Mouse (Mus musculus) cerebellum, adult 2 months (tissue): ENCODE measurements around the gene Ino80d. TPM values are rescaled to one million over a fixed set of nuclear protein-coding genes. Genes with fewer than 3 reads are reported as not detected.

ENCODE experiments used
- DNase-seq, 2 experiments: peaks; one replicate each; pipeline ENCODE4 v3.0.0; 2021
- H3K27ac ChIP-seq: fragments of 200-500 bp; 2 replicates; pipeline ENCODE4 v1.5.1; 2012; ENCODE audit warnings: low read length, control low read depth, inconsistent platforms; ENCODE audit not compliant: insufficient read depth
- H3K27me3 ChIP-seq: fragments of 200-500 bp; 2 replicates; pipeline ENCODE4 v1.6.1; 2012; ENCODE audit warnings: inconsistent platforms, mild to moderate bottlenecking, low read length, moderate library complexity; ENCODE audit not compliant: control insufficient read depth, insufficient read depth
- H3K4me1 ChIP-seq: fragments of 200-500 bp; 2 replicates; pipeline ENCODE4 v1.6.1; 2011; ENCODE audit warnings: low read length; ENCODE audit not compliant: control insufficient read depth, insufficient read depth
- H3K4me3 ChIP-seq: fragments of 200-500 bp; replicated peaks from 2 replicates; pipeline ENCODE3; 2011; ENCODE audit warnings: mild to moderate bottlenecking, low read depth, low read length, control low read depth; ENCODE audit not compliant: insufficient read depth
- CTCF ChIP-seq: fragments of 200-500 bp; IDR thresholded peaks from 2 replicates; pipeline ENCODE4 v1.5.1; 2011; ENCODE audit warnings: low read depth, mild to moderate bottlenecking, control low read depth, low read length, moderate library complexity, borderline replicate concordance; ENCODE audit not compliant: insufficient read depth
- POLR2A ChIP-seq: fragments of 200-500 bp; IDR thresholded peaks from 2 replicates; pipeline ENCODE4 v1.6.1; 2011; ENCODE audit warnings: low read length, control low read depth, borderline replicate concordance; ENCODE audit not compliant: insufficient read depth
- WGBS: fragments of 180-500 bp; shearing (Covaris S2); methylation state at CpG from one replicate; pipeline ENCODE4 v1.1.7; 2018; 5-methylcytosine and 5-hydroxymethylcytosine counted together
- polyA plus RNA-seq: library from polyadenylated mRNA; depleted of rRNA; stranded (reverse); fragments of >200 nt; gene quantifications from 2 replicates; pipeline ENCODE4 v1.2.3, GENCODE M21; 2012; rRNA removed

Gene Ino80d
- polyA plus RNA-seq, 1 experiment: 10.2 TPM

GRCm38 (mm10) chr1:62914495-62914894, 200.0 kb downstream of the Ino80d start:
- H3K4me3 ChIP-seq: no peak overlapping the region
- no peak overlapping the region for H3K27ac ChIP-seq
- 0 out of 2 replicates have a peak, but pooled peaks cover 2% of the 10 kb centered on the region for H3K4me1 ChIP-seq
- no peaks in the 10 kb centered on the region for H3K27me3 ChIP-seq
- no peak for DNase-seq
- 84% methylated on average over 6 of the region's 6 CpGs for WGBS
- no peak for TF ChIP-seq POLR2A
- TF ChIP-seq CTCF: no peak

GRCm38 (mm10) chr1:62911426-62911825, 203.0 kb downstream of the Ino80d start:
- H3K27ac ChIP-seq: no peak overlapping the region
- WGBS: 94% methylated on average over 7 of the region's 7 CpGs
- peaks cover 11% of the 10 kb centered on the region; the same call in 1 of the 2 replicates for H3K4me1 ChIP-seq
- no peak overlapping the region for H3K4me3 ChIP-seq
- DNase-seq: no peak
- H3K27me3 ChIP-seq: no peaks in the 10 kb centered on the region
- TF ChIP-seq POLR2A (no peak), CTCF (no peak)

GRCm38 (mm10) chr1:62909126-62909525, 205.3 kb downstream of the Ino80d start:
- Histone ChIP-seq H3K4me1 (peaks cover 11% of the 10 kb centered on the region; the same call in 1 of the 2 replicates), H3K4me3 (no peak overlapping the region), H3K27ac (no peak overlapping the region), H3K27me3 (no peaks in the 10 kb centered on the region)
- 28% methylated on average over 5 of the region's 5 CpGs for WGBS
- no peak for TF ChIP-seq CTCF
- TF ChIP-seq POLR2A: no peak
- DNase-seq: peak; percentile 30 to 64

- WGBS: 19% methylated on average over 6 of the region's 6 CpGs
- Histone ChIP-seq H3K4me1 (peaks cover 11% of the 10 kb centered on the region; the same call in 1 of the 2 replicates), H3K4me3 (no peak overlapping the region), H3K27ac (no peak overlapping the region), H3K27me3 (no peaks in the 10 kb centered on the region)
- peak; percentile 31 to 56 for DNase-seq
- TF ChIP-seq POLR2A (no peak), CTCF (no peak)
Measured at GRCm38 (mm10) chr1:62908508-62908907, 206.0 kb downstream of the Ino80d start.

Other genes with a start within 250 kb of the Ino80d start
- 279 and 319 TPM in 2 replicates for gene Eef1b2, start 62.2 kb upstream of the Ino80d start, polyA plus RNA-seq
- gene Ndufs1, start 62.2 kb upstream of the Ino80d start, polyA plus RNA-seq: 166 and 175 TPM in 2 replicates
- 0.20 and 0.36 TPM in 2 replicates for gene Gpr1, start 99.9 kb upstream of the Ino80d start, polyA plus RNA-seq
- gene Zdbf2, start 158.6 kb upstream of the Ino80d start, polyA plus RNA-seq: 3.4 and 3.9 TPM in 2 replicates